Mouse (Mus musculus) frontal cortex, postnatal 14 days (tissue): Measurements from ENCODE around the gene Kalrn.

Source experiments
- DNase-seq, 2 experiments: peaks; one replicate each; pipeline ENCODE4 v3.0.0; 2022; ENCODE audit warnings: low spot score in 2 of 2

Kalrn gene

DNA sequence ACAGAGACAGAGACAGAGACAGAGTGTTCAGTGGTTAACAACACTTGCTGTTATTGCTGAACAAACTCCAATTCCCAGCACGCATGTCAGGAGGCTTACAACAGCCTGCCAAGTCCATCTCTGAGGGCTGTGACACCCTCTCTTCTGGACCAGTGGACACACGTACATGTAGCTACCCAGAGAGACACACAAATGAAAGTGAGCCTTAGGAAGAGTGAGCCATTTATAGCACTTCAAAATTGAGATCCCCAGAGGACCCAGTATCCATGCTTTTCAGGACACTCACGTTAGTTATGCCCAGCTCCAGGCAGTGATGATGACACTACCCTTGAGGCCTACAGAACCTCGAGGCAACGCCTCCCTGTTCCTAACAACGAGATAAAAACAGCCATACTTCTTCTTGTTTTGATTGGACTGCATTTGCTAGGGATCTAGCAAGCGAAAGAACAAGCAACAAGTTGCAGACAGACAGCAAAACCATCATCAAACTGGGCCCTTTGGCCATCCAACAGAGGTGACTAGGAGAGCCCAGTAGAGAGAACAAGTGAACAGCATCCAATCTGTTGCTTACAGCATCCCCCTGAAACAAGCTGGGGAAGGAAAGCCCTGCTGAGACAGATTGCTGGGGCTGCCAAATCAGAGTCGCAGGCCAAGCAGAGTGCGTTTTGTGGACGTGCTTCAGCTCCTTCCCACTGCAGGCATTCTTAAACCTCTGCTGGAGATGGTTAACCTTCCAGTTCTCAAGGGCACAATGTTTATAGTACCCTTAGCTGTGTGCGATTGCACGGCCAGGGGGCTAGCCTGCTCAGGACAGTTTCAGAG is 634.8 kb downstream of the Kalrn start:
- DNase-seq = no peak

- DNase-seq = no peak
Measured at GRCm38 (mm10) chr16:33937567-33937966, 635.8 kb downstream of the Kalrn start.

- no peak for DNase-seq
Measured at GRCm38 (mm10) chr16:33936885-33937284, 636.4 kb downstream of the Kalrn start.

DNA sequence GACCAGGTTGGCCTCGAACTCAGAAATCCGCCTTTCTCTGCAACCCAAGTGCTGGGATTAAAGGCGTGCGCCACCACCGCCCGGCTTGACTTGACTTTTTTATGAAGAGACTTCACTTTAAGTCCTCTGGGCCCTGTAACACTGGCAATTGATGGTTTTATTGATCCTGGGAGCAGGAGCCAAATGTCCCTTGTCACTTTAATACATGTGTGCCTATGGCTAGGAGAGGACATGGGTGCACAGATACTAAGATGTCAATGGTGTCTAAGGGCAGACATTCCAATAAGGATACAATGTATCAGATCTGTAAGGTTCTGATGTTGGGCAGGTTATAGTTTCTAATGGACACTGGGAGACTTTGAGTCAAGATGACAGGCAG is 637.9 kb downstream of the Kalrn start:
- DNase-seq = no peak

DNA sequence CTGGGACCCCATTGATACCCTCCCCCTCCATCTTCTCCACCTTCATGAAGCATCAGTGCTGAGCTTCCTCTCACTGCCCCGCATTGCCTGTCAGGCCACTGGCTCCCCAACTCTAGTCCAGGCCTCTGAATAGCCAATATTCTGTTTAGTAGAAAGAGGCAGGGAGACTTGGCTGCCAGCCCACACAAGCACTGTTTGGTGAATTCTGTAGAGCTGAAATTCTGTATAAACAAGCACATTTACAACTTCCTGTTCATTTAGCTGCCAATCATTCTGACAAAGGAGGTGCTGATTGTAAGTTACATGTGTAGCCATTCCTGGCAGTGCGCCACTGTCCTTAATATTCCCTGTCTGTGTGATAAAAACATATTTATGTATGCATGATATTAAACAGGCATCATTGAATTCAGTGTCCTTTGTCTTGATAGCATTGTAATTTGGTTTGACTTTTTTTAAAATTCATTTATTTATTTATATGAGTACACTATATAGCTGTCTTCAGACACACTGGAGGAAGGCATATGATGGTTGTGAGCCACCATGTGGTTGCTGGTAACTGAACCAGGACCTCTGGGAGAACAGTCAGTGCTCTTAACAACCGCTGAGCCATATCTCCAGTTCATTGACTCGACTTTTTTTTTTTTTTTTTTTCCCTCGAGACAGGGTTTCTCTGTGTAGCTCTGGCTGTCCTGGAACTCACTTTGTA is 638.5 kb downstream of the Kalrn start:
- peak; percentile 33 to 37 for DNase-seq

- no peak for DNase-seq
Measured at GRCm38 (mm10) chr16:33933411-33933810, 639.9 kb downstream of the Kalrn start.

- DNase-seq = no peak
Measured at GRCm38 (mm10) chr16:33932126-33932525, 641.2 kb downstream of the Kalrn start.

- no peak for DNase-seq
Measured at GRCm38 (mm10) chr16:33931682-33932081, 641.6 kb downstream of the Kalrn start.

DNA sequence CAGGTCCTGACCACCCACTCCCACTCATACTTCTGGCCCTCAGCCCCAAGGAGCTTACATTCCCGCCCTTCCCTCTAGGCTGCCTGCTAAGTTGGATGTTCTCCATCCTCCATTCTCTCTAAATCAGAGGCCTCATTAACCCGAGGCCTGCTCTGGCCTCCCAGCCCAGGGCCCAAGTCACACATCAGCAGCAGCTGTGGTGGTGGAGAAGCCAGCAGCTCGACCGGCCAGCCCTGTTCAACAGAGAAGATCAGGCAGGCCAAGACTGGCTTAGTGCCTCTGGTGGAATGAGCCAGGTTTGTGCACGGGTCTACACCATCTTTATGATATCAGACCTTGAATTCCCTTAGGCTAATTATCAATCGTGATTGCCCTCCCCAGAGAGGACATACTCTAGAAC is 642.5 kb downstream of the Kalrn start:
- DNase-seq = no peak

GRCm38 (mm10) chr16:33928788-33929462 is 644.4 kb downstream of the Kalrn start:
- DNase-seq = no peak

- no peak for DNase-seq
Measured at GRCm38 (mm10) chr16:33927263-33927824, 646.0 kb downstream of the Kalrn start.

DNA sequence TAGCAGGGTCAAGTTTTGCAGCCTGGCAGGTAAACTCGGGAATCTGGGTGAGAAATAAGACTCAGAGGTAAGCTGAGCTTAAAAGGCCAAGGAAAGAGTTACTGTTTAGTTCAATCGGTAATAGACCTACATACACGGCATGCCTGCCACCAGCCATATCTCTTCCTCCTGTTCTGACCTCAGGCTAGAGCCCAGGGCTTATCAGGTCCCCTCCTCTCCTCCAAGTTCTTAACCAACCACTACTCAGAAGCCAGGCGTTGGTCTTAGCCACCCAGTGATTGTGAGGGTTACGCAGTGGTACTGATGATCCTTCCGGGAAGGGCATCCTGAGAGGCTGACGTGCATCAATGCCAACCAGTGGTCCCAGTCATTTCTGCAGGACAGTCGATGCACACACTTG is 649.6 kb downstream of the Kalrn start:
- no peak for DNase-seq

DNA sequence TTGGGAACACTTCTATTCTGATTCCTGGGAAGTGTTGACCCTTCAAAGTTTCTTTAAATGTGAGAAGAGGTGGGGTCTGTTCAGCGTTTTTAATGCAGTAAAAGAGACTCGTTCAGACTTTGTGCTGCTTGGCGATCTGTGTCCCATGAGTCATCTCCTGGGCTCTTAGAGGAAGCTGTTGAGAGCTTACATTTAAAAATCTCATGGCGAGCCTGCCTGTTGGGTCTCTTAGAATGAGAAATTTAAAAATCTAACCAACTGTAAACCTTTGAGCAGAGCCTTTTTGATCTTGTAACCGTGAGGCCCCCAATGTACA is 650.4 kb downstream of the Kalrn start:
- no peak for DNase-seq

- DNase-seq = peak in 1 of 2 experiments; percentile 47
Measured at GRCm38 (mm10) chr16:33922111-33923000, 651.0 kb downstream of the Kalrn start.

DNA sequence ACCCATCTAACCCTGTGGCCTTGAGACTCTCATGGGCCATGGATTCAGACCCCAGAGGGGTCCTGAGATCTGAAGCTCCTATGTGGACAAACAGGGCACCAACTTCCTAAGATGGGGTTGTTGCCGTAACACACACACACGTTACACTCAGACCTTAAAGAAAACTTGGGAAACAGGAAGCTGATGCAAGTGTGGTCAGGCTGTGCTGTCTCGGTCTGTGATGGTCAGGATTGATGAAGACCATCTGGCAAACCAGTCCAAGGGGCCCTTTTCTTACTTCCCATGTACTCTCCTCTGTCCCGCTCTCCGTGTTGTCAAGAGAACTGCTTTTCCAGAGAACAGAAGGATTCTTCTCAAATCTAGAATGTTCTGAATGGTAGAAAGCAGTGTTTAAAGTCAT is 651.8 kb downstream of the Kalrn start:
- no peak for DNase-seq
